In genomic region chr8:13471484-13471883, GRCm38 (mm10) we compare ENCODE assay signal across 18 mouse cellular contexts. TPM values are rescaled to one million over a fixed set of nuclear protein-coding genes. Genes with fewer than 3 reads are reported as not detected.
"Had no signal": no experiment of that assay in that cellular context is flagged by ENCODE, and none has a peak within 500 bp of the region (broad histone marks: within the 10 kb centered on the region; RNA-seq: fewer than 3 reads in every experiment).

No protein-coding gene starts in this region.

- ATAC-seq: midbrain, embryonic 16.5 days had no signal

- H3K27me3 ChIP-seq: midbrain, embryonic 12.5 days; neural tube, embryonic 13.5 days; neural tube, embryonic 15.5 days had no signal

- H3K4me2 ChIP-seq: lung, embryonic 14.5 days; midbrain, embryonic 12.5 days; neural tube, embryonic 13.5 days; neural tube, embryonic 15.5 days had no signal

- H3K27ac ChIP-seq: midbrain, embryonic 10.5 days; midbrain, embryonic 12.5 days; neural tube, embryonic 13.5 days; neural tube, embryonic 15.5 days had no signal

- H3K4me1 ChIP-seq: midbrain, embryonic 10.5 days; midbrain, embryonic 12.5 days; neural tube, embryonic 13.5 days; neural tube, embryonic 15.5 days had no signal

- H3K4me3 ChIP-seq: midbrain, embryonic 10.5 days; midbrain, embryonic 12.5 days; myocyte; neural tube, embryonic 13.5 days; neural tube, embryonic 15.5 days had no signal

- DNase-seq: midbrain, embryonic 14.5 days; retina, postnatal 1 day; right cerebral cortex, adult 18-20 months; right cerebral cortex, postnatal 25 days; right cerebral cortex, postnatal 4 days; spleen, adult 18-20 months; thymus, adult 18-20 months; thymus, postnatal 14 days; thymus, postnatal 36 days had no signal

- H3K9ac ChIP-seq: lung, embryonic 14.5 days; midbrain, embryonic 12.5 days; neural tube, embryonic 13.5 days; neural tube, embryonic 15.5 days had no signal

- H3K36me3 ChIP-seq: midbrain, embryonic 10.5 days; midbrain, embryonic 12.5 days had no signal

- H3K9me3 ChIP-seq: midbrain, embryonic 10.5 days; midbrain, embryonic 12.5 days; neural tube, embryonic 13.5 days; neural tube, embryonic 15.5 days had no signal

RNA-seq across cellular contexts. Expression of gene Gas6, which starts 22.8 kb away (rescaled TPM):
- total RNA-seq: megakaryocyte-erythroid progenitor cell, adult 5-6 weeks had no signal

RNA-seq across cellular contexts. Expression of gene Tmem255b, which starts 36.5 kb away (rescaled TPM):
- total RNA-seq: megakaryocyte, adult 5-6 weeks; megakaryocyte-erythroid progenitor cell, adult 5-6 weeks had no signal
- polyA plus RNA-seq: midbrain, embryonic 12.5 days; myocyte had no signal
